Mouse (Mus musculus) embryonic fibroblast, embryonic 13.5 days (primary cell): ENCODE measurements around the gene Srsf4.

Source experiments
- CTCF ChIP-seq: IDR thresholded peaks from 2 replicates; pipeline ENCODE4 v1.5.1; 2011; ENCODE audit warnings: mild to moderate bottlenecking, control low read depth, low read length, moderate library complexity, borderline replicate concordance; ENCODE audit not compliant: insufficient read depth
- POLR2A ChIP-seq: IDR thresholded peaks from 2 replicates; pipeline ENCODE4 v1.6.1; 2011; ENCODE audit warnings: low read depth, mild to moderate bottlenecking, control low read depth, low read length, moderate library complexity

DNA sequence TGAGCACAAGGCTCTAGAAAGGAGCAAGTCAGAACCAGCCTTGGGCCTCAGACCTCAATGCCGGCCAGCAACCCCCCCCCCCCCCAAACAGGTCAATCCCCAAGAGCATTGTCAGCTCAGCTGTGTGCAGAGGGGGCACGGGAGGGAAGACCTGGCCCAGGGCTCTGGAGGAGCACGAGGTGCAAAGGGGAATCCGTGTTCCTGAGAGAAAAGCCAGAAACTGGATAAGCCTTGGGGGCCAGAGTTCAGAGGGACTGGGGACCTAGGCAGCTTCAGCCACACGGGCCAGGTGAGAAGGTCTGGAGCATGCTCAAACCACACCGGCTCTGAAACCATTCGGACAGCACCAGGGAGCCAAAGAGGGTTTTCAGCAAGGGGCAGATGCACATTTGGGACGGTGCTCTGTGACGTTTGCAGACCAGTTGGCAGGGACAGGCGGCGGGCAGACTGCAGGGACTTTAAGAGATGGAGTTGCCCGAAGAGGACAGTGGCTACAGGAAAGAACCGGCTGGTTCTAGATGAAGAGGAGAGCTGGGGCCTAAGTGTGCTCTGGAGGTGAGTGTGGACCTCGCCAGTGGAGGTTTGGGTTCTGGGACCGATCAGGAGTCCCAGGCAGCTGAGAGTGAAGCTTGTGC lies 46.2 kb downstream of the Srsf4 start:
- TF ChIP-seq CTCF (no peak), POLR2A (no peak)
